In the genomic region with DNA sequence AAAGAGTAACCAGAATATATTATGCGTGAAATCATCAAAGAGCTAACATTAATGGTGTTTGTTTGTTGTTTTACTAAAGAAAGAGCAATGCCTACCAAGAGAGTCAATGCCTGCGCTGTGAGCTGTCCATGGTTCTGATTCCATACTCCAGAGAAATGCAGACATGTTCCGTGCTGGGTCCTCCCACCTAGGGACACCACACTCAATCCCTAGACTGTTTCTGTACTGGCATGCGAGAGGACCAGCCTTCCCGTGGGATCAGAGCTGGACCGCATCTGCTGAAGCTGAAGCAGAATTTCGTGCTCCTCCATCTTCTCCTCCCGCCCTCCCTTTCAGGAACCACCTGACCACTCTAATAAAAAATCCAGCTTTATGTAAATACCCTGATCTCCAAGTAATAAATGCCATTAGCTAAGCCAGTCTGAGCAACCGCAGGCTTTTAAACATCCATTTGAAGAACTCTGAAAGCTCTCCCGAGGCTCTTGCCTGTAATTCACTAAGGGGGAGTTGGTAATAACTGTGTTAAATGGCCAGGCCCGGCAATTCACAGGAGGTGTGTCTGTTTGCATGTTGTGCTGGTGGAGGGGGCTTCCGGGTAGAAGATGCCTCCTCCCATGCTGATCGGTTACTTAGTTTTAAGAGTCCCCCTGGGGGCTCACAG, we compare ENCODE assay signal across 9 mouse cellular contexts. TPM values are rescaled to one million over a fixed set of nuclear protein-coding genes. Genes with fewer than 3 reads are reported as not detected.
A peak's percentile ranks its signal among the peaks of the same experiment; 100 is the strongest.
DNase-seq lines count a peak whose midpoint lies in the region; ATAC-seq and TF ChIP-seq lines count a peak whose summit lies in the region.
"Had no signal": no experiment of that assay in that cellular context is flagged by ENCODE, and none has a peak within 500 bp of the region (broad histone marks: within the 10 kb centered on the region; RNA-seq: fewer than 3 reads in every experiment).

No protein-coding gene starts in this region.

- H3K4me1 ChIP-seq in forebrain, postnatal 0 days (ENCODE audit: insufficient read depth) = no peaks in the 10 kb centered on the region
- H3K4me1 ChIP-seq in midbrain, embryonic 15.5 days = peaks cover 24% of the 10 kb centered on the region
- no peaks in the 10 kb centered on the region for H3K4me1 ChIP-seq in cerebellum, adult 2 months (ENCODE audit: control insufficient read depth, insufficient read depth, low read length)
- H3K4me1 ChIP-seq: embryonic facial prominence, embryonic 12.5 days had no signal

- H3K79me2 ChIP-seq in C2C12 (ENCODE audit: control insufficient read depth, insufficient read depth) = no peaks in the 10 kb centered on the region

- no peak overlapping the region for H3K4me2 ChIP-seq in forebrain, postnatal 0 days (ENCODE audit: low read depth)
- H3K4me2 ChIP-seq in midbrain, embryonic 15.5 days = no peak overlapping the region
- H3K4me2 ChIP-seq: embryonic facial prominence, embryonic 12.5 days had no signal

- H3K27ac ChIP-seq in forebrain, postnatal 0 days (ENCODE audit: low read depth, low read length) = no peak overlapping the region
- 0 out of 2 replicates have a peak overlapping the region, but pooled peaks have one; percentile 56 for H3K27ac ChIP-seq in midbrain, embryonic 15.5 days
- no peak overlapping the region for H3K27ac ChIP-seq in cerebellum, adult 2 months (ENCODE audit: insufficient read depth, low read length)
- H3K27ac ChIP-seq: embryonic facial prominence, embryonic 12.5 days had no signal

- H3K4me3 ChIP-seq in C2C12 (ENCODE audit: insufficient read depth, poor library complexity, severe bottlenecking) = no peak overlapping the region
- no peak overlapping the region for H3K4me3 ChIP-seq in forebrain, postnatal 0 days (ENCODE audit: low read depth, low read length)
- no peak overlapping the region for H3K4me3 ChIP-seq in midbrain, embryonic 15.5 days
- H3K4me3 ChIP-seq in cerebellum, adult 2 months (replicated peaks; ENCODE audit: insufficient read depth, low read depth, low read length) = no peak overlapping the region
- H3K4me3 ChIP-seq: embryonic facial prominence, embryonic 12.5 days had no signal

- TF ChIP-seq CTCF in C2C12 (IDR thresholded peaks at IDR 0.05; ENCODE audit: control insufficient read depth, insufficient read depth, insufficient read length) = no peak
- no peak for TF ChIP-seq CTCF in forebrain, postnatal 0 days (IDR thresholded peaks at IDR 0.05; ENCODE audit: low read depth)
- TF ChIP-seq CTCF in cerebellum, adult 2 months (IDR thresholded peaks at IDR 0.05; ENCODE audit: borderline replicate concordance, insufficient read depth, low read depth, low read length) = no peak

- WGBS in forebrain, postnatal 0 days = 23% methylated on average over 13 of the region's 13 CpGs
- 19% methylated on average over 13 of the region's 13 CpGs for WGBS in midbrain, embryonic 15.5 days
- 28% methylated on average over 13 of the region's 13 CpGs for WGBS in cerebellum, adult 2 months

- H3K9me3 ChIP-seq in forebrain, postnatal 0 days (ENCODE audit: low read length) = no peaks in the 10 kb centered on the region
- no peaks in the 10 kb centered on the region for H3K9me3 ChIP-seq in midbrain, embryonic 15.5 days
- H3K9me3 ChIP-seq: embryonic facial prominence, embryonic 12.5 days had no signal

- no peak for TF ChIP-seq POLR2A in cerebellum, adult 2 months (IDR thresholded peaks at IDR 0.05; ENCODE audit: borderline replicate concordance, insufficient read depth, low read length)

- peak; percentile 56; the same call in 1 of the 2 replicates for ATAC-seq in forebrain, postnatal 0 days
- ATAC-seq in midbrain, embryonic 15.5 days (replicated peaks) = peak; percentile 38; the same call in 1 of the 2 replicates
- ATAC-seq in cerebellum, adult (ENCODE audit: insufficient number of reproducible peaks, low FRiP score, low TSS enrichment) = no peak

- H3K79me3 ChIP-seq in C2C12 (ENCODE audit: low read depth) = no peaks in the 10 kb centered on the region

- no peak overlapping the region for H3K9ac ChIP-seq in forebrain, postnatal 0 days
- H3K9ac ChIP-seq in midbrain, embryonic 15.5 days = no peak overlapping the region
- H3K9ac ChIP-seq: embryonic facial prominence, embryonic 12.5 days had no signal

- H3ac ChIP-seq in C2C12 (ENCODE audit: control insufficient read depth, insufficient read length, low read depth) = no peak overlapping the region

- peaks cover 8% of the 10 kb centered on the region for H3K27me3 ChIP-seq in C2C12 (ENCODE audit: control insufficient read depth, insufficient read depth, insufficient read length)
- H3K27me3 ChIP-seq in forebrain, postnatal 0 days (ENCODE audit: insufficient read depth, low read length) = peaks cover 6% of the 10 kb centered on the region; the same call in 1 of the 2 replicates
- no peaks in the 10 kb centered on the region for H3K27me3 ChIP-seq in midbrain, embryonic 15.5 days (replicated peaks)
- no peaks in the 10 kb centered on the region; the same call in 1 of the 2 replicates for H3K27me3 ChIP-seq in cerebellum, adult 2 months (ENCODE audit: control insufficient read depth, insufficient read depth, low read length)

- peak; percentile 57 for DNase-seq in WW6 (ENCODE audit: low read depth, low spot score)
- no peak for DNase-seq in forebrain, postnatal 0 days
- DNase-seq in kidney, postnatal 36 days = peak; percentile 65 to 79
- no peak for DNase-seq in frontal cortex, postnatal 25 days (ENCODE audit: low spot score in 2 of 2)
- DNase-seq in cerebellum, adult 2 months = no peak

- no peaks in the 10 kb centered on the region for H3K36me3 ChIP-seq in C2C12 (ENCODE audit: control insufficient read depth, insufficient read depth)
- H3K36me3 ChIP-seq in forebrain, postnatal 0 days (ENCODE audit: insufficient read depth) = no peaks in the 10 kb centered on the region
- no peaks in the 10 kb centered on the region for H3K36me3 ChIP-seq in midbrain, embryonic 15.5 days (replicated peaks)
- H3K36me3 ChIP-seq: embryonic facial prominence, embryonic 12.5 days had no signal

TF ChIP-seq in C2C12, 6 proteins besides CTCF, POLR2A, EP300 and RAD21:
- TF ChIP-seq MAX (IDR thresholded peaks at IDR 0.05) (peak; percentile 51), FOSL1 (IDR thresholded peaks at IDR 0.05; ENCODE audit: insufficient read depth, low read length, poor library complexity, severe bottlenecking) (no peak), USF1 (IDR thresholded peaks at IDR 0.05; ENCODE audit: low read depth) (no peak)

RNA-seq across cellular contexts. Expression of gene Slc32a1, which starts 40.0 kb away (rescaled TPM):
- 0.01 TPM for polyA plus RNA-seq in C2C12 (2012; fragmentation: generic; extraction: Trizol)
- 23.5 and 37.4 TPM in 2 replicates for total RNA-seq in forebrain, postnatal 0 days (2014; rRNA removed)
- 7.4 and 10.8 TPM in 2 replicates for polyA plus RNA-seq in forebrain, postnatal 0 days (2015; fragmentation: Nextera tagmentation; extraction: Ambion mirVana)
- polyA plus RNA-seq in midbrain, embryonic 15.5 days (2015; fragmentation: Nextera tagmentation; extraction: Ambion mirVana) = 9.8 and 10.5 TPM in 2 replicates
- polyA plus RNA-seq in cerebellum, adult 2 months (2012; rRNA removed) = 218 TPM in 2 replicates
- polyA plus RNA-seq: embryonic facial prominence, embryonic 12.5 days had no signal

RNA-seq across cellular contexts. Expression of gene Actr5, which starts 54.1 kb away (rescaled TPM):
- polyA plus RNA-seq in C2C12 (2012; fragmentation: generic; extraction: Trizol) = 8.7 TPM
- 16.5 and 30.8 TPM in 2 replicates for total RNA-seq in forebrain, postnatal 0 days (2014; rRNA removed)
- 8.0 and 8.2 TPM in 2 replicates for polyA plus RNA-seq in forebrain, postnatal 0 days (2015; fragmentation: Nextera tagmentation; extraction: Ambion mirVana)
- 11.7 and 12.8 TPM in 2 replicates for polyA plus RNA-seq in midbrain, embryonic 15.5 days (2015; fragmentation: Nextera tagmentation; extraction: Ambion mirVana)
- polyA plus RNA-seq in cerebellum, adult 2 months (2012; rRNA removed) = 7.2 and 7.5 TPM in 2 replicates

RNA-seq across cellular contexts. Expression of gene Arhgap40, which starts 58.0 kb away (rescaled TPM):
- not detected for polyA plus RNA-seq in C2C12 (2012; fragmentation: generic; extraction: Trizol)
- total RNA-seq in forebrain, postnatal 0 days (2014; rRNA removed) = 0.14 and 0.46 TPM in 2 replicates
- polyA plus RNA-seq in forebrain, postnatal 0 days (2015; fragmentation: Nextera tagmentation; extraction: Ambion mirVana) = 0.41 and 0.58 TPM in 2 replicates
- 0.50 and 0.63 TPM in 2 replicates for polyA plus RNA-seq in midbrain, embryonic 15.5 days (2015; fragmentation: Nextera tagmentation; extraction: Ambion mirVana)
- 0.16 and 0.20 TPM in 2 replicates for polyA plus RNA-seq in cerebellum, adult 2 months (2012; rRNA removed)

Comparison
In these comparisons a context has a peak if more than half of its experiments do, and no peak if none do; other contexts are left out.
1. DNase-seq: peak in WW6 (single experiment) and kidney, postnatal 36 days (2 of 2); none in forebrain, postnatal 0 days (single experiment), frontal cortex, postnatal 25 days (0 of 2) and cerebellum, adult 2 months (0 of 2).
2. RNA of gene Slc32a1, which starts 40.0 kb away (polyA plus RNA-seq): 218 TPM in cerebellum, adult 2 months; 7.4 to 10.8 TPM in forebrain, postnatal 0 days, 9.8 to 10.5 TPM in midbrain, embryonic 15.5 days and 0.01 TPM in C2C12 (single experiment); every median in the first group is over 10 times any median in the second.